Mouse (Mus musculus) cerebellum, adult 9-10 months (tissue): ENCODE results near the gene Kcnj4.
A peak's percentile ranks its signal among the peaks of the same experiment; 100 is the strongest.

ENCODE experiments used
- DNase-seq: peaks from one replicate; pipeline ENCODE4 v3.0.0; 2022

Kcnj4 gene

DNA sequence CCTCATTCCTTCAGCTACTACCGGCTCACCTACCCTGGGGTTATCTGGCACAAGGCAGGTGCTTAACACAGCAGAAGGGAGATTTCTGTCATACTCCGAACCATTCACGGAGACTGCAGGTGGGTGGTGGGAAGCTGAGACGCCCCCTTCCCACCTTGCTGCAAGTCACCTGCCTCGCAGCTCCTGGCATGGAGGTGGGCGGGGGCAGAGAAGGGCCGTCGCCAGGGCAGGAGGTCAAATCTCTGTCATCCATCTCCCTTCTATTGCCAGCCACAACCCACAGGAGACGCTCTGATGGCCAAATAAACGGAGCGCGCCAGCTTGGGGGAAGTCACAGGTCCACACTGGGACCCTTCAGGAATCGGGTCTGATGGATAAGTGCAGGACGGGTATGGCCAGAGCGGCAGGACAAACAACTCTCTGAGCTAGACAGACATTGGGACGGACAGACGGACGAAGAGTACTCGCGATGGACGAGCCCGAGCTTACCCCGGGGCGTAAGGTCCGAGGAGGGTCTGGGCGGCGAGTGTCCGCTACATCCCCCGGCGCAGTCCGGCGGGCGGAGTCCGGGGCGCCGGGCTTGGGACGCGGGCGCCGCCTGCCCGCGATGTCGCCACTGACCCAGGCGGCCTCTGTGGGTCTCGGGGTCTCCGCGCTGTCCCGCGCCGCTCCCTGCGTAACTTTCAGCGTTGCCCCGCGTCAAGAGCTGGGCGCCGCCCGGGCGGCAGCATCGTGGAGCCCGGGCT is at the start of gene Kcnj4:
Kcnj4 (minus strand) TSS at position 535 of the 746 bp plus-strand sequence.
- no peak for DNase-seq

DNA sequence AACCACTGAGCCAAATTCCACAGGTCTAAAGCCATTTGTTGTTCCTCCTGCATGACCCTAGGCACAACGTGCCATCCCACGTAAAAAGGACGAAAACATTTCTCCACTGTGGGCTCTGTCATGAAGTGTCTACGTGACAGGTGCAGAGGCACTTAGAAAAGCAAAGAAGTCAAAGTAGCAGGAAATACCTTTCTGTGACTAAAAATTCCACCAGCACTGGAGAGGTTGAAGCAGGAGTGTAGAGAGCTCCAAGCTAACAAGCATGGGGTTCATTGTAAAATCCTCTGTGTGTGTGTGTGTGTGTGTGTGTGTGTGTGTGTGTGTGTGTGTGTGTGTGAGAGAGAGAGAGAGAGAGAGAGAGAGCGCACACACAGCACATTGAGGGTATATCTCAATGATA is 47.5 kb upstream of the Kcnj4 start:
- no peak for DNase-seq

DNA sequence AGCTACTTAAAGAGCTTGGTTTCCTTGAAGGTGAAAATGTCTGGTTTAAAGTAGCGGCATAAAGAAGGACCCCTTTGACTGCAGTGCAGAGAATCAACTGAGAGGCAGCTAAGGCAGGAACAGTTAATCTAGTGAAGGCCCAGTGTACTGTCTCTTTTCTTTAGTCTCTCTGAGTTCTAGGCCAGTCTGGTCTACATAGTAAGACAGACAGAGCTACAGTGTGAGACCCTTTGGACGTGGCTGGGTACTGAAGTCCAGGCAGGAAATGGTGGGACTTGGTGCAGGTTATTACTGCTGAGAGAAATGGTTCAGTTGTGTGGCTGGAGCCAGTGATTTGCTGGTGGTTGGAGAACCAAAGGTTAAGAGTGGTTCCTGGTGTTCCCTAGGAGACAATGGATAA is 43.2 kb upstream of the Kcnj4 start:
- DNase-seq = no peak

DNA sequence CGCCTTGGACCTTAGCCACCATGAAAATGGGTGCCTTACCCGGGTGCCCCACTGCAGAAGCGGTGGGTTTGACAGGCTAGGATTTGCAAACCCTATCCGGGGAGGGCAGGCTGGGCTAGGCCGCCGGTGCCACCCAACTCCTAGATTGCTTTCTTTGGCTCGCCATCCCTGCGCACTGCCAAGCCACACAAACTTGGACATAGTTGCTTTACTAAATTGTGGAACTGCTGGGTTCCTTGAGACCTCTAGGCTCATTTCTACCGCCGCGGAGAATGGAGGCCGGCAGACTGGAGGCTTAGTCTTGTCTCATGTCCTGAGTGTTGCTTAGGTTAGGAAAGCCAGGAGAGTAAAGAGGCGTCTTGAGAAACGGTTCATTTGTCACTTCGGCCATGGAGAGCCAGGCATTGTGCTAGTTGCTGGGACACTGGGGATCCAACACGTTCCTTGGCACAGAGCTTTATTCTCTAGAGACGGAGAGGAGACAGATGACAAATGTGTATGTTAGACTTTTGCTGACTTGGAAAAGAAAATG is 42.3 kb upstream of the Kcnj4 start:
- DNase-seq = no peak

DNA sequence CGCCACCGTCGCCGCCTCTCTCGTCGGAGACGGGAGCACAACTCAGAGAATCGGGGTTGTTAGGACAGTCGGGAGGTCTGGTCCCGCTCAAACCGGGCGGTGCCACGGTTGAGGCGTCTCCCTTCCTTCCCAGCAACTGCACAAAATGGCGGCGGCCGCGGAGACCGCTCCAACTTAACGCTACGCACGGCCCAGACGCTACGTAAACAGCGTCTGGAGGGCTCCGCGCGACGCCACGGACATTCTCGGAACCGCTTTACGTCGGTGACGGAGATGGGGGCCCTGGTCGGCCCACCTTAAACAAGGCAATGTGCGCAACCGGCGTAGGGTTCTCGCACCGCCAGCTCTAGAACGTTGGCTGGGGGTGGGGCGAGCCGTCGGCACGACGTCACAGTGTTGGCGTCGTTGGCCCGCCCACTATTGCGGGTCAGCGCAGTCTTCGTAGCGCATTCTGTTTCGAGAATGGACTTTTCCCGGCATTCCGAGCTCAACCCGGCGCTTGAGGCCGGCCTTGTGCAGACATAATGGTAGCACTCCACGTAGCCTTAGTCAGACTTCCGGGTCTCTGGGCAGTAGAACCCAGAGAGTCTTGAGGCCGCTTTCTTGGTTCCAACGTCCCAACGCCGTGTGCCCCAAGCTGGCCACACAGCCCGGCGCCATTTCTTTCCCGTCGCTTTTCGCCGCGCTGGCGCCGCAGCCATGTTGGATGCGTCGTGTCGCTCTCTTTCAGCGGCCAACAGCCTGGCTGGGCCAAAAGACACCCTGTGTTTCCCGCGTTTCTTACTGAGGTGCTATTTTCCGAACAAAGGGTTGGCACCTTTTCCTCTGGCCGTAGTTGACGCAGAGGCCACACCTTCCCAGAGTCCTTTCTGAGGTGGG is 41.6 kb upstream of the Kcnj4 start, which contains the start of gene Ddx17:
Ddx17 (minus strand) TSS at position 332 of the 879 bp plus-strand sequence.
- DNase-seq = peak; percentile 98

- peak; percentile 59 for DNase-seq
These were observed 40.9 kb upstream of the Kcnj4 start for GRCm38 (mm10) chr15:79545921-79546399.

- no peak for DNase-seq
These were observed 40.5 kb upstream of the Kcnj4 start for GRCm38 (mm10) chr15:79545496-79545895.

- no peak for DNase-seq
These were observed 38.9 kb upstream of the Kcnj4 start for GRCm38 (mm10) chr15:79543968-79544367.

DNA sequence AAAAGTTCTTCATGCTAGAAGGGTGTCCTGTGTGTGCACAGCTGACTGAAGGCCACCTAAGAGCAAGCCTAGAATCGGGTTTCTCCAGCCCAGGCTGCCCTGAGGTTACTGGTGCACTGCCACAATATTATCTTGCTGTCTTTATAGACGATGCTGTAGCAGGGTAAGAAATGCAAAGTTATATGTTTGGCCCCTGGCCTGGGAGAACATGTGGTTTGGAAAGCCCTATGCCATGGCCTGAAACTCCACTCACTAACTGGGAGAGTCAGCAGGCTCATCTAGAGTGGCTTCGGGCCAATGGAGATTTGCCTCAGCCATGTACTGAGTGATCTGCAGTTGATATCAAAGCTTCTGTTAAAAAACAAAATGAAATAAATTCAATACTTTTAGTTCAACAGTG is 28.8 kb upstream of the Kcnj4 start:
- no peak for DNase-seq

DNA sequence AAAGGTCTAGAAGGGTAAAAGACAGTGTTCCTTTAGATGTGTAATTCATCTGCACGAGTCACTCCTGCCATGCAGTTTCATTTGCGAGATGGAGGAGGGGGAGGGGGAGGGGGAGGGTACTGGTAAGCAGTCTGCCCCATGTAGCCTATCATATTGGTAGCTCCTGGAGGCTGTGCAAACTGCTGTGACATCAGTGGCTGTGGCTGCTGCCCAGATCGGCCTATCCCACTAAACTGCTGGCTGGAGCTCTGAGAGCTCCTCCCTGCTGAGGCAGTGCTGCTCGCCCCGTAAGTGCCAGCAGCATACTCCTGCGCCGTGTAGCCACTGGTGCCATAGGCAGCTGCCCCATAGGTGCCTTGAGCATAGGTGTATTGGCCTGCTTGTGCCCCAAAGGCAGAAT is 24.9 kb upstream of the Kcnj4 start:
- no peak for DNase-seq

- no peak for DNase-seq
These were observed 23.1 kb upstream of the Kcnj4 start for GRCm38 (mm10) chr15:79527991-79528639.

DNA sequence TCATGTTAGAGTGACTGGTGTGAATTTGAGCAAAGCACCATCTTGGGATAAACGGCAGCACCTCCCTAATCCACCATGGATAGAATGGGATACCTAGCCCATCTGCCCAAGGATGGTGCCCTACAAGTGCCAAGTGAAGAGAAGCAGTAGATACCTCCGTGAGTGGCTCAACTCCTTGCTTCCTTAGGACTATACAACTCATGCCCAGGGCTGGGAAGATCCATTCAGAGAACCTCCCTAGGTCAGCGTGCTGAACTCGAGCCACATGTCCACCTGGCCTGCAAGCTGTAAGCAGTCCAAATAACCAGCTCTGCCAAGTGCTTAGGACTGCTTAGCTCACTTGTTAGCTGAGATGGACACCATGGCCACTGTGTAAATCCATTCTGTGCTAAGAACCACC is 22.2 kb upstream of the Kcnj4 start:
- DNase-seq = peak; percentile 77

- no peak for DNase-seq
These were observed 21.1 kb upstream of the Kcnj4 start for GRCm38 (mm10) chr15:79525979-79526768.

DNA sequence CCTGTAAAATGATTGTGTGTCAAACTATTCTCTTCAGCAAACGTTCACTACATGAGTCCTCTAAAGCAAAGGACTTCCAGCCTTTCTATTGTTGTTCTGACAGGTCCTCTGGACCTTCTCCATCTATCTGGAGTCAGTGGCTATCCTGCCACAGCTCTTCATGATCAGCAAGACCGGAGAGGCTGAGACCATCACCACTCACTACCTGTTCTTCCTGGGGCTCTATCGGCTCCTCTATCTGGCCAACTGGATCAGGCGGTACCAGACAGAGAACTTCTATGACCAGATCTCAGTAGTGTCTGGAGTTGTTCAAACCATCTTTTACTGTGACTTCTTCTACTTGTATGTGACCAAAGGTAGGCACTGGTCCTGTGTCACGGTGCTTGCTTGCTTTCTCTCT is 20.5 kb upstream of the Kcnj4 start:
- DNase-seq = no peak

DNA sequence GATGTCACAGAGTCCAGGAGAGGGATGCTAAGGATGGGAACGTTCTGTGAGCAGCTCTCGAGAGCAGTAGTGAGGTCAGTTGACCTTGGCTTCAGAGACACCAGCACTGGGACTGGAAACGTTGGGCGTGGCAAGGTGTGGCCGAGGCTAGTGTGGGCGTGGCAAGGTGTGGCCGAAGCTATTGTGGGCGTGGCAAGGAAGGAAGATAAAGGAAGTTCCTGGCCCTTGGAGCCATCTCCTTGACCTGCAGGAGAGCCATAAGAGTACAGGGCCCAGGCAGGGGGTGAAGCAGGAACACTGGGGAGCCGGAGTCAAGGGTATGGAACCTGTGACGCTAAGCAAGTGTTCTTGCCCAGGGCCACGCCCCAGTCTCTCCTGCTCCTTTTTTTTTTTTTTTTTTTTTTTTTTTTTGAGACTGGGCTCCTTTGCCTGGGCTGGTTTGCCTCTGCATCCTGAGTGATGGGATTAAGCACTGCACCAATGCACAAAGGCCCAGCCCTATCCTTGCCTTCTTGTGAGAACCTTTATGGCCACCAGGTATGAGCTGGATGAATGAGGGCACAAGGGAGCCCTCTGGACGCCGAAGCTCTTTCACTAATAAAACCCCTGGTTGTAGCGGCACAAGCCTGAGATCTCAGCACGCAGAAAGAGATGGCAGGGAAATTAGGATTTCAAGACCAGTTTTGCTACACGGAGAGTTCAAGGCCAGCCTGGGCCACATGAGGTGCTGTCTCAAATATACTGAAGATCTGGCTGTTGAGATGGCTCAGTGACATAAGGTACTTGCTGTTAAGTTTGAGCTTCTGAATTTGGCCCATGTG is 14.6 kb upstream of the Kcnj4 start:
- DNase-seq = no peak

GRCm38 (mm10) chr15:79518571-79518970 is 13.5 kb upstream of the Kcnj4 start:
- DNase-seq = no peak

DNA sequence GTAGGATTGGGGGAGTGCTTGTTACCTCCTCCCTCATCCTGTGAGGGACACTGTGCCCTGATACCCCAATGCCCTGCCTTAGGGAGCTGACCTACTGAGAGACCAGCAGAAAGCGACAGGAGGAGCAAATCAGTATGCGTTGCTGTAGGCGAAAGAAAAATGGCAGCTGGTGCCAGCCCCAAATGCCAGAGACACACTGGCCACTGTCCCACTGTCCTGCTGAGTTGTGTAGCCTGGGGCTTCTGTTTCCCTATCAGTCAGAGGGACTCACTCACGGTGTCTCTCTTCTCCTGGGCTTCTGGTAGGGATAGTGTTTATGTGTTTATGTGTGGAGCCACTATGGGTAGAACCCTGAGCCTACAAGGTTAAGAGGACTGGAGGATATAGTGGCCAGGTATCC is 12.7 kb upstream of the Kcnj4 start:
- no peak for DNase-seq

DNA sequence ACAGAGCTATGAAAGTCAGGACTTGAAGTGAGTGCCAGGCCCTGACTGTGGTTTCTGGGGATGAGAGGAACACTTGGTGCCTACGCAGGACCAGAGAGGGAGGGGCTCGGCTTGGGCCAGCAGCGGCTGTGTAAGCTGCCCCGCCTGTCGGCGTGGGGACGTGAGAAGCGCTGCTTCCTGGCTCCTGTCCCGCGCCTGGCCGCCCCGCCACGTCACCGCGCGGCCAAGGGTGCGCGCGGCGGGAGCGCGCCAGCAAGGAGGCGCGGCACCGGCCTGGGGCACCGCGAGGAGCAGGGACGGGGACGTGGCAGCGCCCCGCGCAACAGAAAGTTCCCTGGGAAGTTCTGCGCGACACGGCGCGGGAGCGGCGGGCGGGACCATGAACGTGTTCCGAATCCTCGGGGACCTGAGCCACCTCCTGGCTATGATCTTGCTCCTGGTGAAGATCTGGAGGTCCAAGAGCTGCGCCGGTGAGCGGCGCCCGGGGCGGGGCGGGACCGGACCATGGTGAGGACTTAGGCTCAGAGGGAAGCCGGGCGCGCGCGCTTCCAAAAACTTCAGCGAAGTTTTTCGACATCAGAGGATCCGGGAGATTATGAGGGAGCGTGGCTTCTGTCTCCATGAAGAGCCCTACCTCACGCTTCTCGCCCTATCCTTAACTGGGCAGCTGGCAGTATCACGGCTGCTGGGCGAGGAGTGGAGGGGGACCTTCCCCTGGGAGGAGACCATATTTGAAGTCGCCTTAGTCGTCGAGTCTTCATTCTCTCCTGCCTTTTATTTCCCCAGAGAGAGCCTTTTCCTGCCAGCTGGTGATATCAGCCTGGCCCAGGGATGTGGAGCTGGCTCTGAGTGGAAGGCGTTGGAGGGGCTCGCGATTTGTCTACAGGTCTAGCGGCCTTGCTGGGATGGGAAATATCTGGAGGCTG is 11.4 kb upstream of the Kcnj4 start, which contains the start of gene Kdelr3:
Kdelr3 (plus strand) TSS at position 241 of the 926 bp plus-strand sequence.
- DNase-seq = no peak

GRCm38 (mm10) chr15:79513940-79514339 is 8.9 kb upstream of the Kcnj4 start:
- DNase-seq = no peak
